8 mouse cellular contexts compared by ENCODE assay signal in the genomic region with DNA sequence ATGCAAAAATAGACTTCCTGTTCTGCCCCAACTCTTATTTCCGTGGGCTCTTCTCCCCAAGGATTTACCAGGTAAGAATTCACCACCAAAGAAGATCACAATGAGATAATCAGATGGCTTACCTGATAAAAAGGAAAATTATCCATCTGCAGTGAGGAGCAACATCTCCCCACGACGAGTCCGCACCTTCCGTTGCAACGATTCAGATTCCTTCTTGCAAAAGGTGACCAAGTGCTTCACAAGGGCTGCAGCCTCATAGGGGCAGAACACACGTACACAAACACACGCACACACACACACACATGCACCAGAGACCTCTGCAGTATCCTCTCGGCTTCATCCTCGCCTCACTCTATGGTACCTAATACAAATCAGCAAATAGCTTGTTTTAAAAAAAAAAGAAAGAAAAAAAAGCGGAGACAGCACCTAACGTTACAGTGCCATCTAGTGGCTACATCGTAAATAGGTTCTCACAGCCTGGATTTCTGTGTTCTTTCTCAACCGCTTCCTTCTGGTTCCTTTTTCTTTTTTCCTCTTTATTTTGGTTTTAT. TPM values are rescaled to one million over a fixed set of nuclear protein-coding genes. Genes with fewer than 3 reads are reported as not detected.
DNase-seq lines count a peak whose midpoint lies in the region; ATAC-seq and TF ChIP-seq lines count a peak whose summit lies in the region.

No protein-coding gene starts in this region.

- H3K4me1 ChIP-seq in brown adipose tissue, adult 24 weeks (ENCODE audit: control insufficient read depth, insufficient read depth, insufficient read length, low read length): no peaks in the 10 kb centered on the region
- no peaks in the 10 kb centered on the region; the same call in 1 of the 2 replicates for H3K4me1 ChIP-seq in forebrain, embryonic 11.5 days (replicated peaks; ENCODE audit: control insufficient read depth, insufficient read depth, low read length)
- peaks cover 15% of the 10 kb centered on the region; the same call in 1 of the 2 replicates for H3K4me1 ChIP-seq in hindbrain, embryonic 14.5 days (replicated peaks; ENCODE audit: control insufficient read depth, insufficient read depth, low read length)

- H3K27ac ChIP-seq in brown adipose tissue, adult 24 weeks (replicated peaks; ENCODE audit: low read depth, low read length): no peak overlapping the region
- no peak overlapping the region for H3K27ac ChIP-seq in forebrain, embryonic 11.5 days (ENCODE audit: low read depth, low read length)
- H3K27ac ChIP-seq in hindbrain, embryonic 14.5 days: peak overlapping the region; percentile 69
- peak overlapping the region; percentile 81 for H3K27ac ChIP-seq in left cerebral cortex, adult 2 months

- H3K36me3 ChIP-seq in forebrain, embryonic 11.5 days (ENCODE audit: control insufficient read depth, insufficient read depth, low read length): no peaks in the 10 kb centered on the region
- H3K36me3 ChIP-seq in hindbrain, embryonic 14.5 days (replicated peaks; ENCODE audit: control insufficient read depth, insufficient read depth): no peaks in the 10 kb centered on the region

- peak overlapping the region; percentile 19; the same call in 1 of the 2 replicates for H3K4me3 ChIP-seq in brown adipose tissue, adult 24 weeks (ENCODE audit: insufficient read depth, low read depth, low read length)
- peak overlapping the region; percentile 46 for H3K4me3 ChIP-seq in forebrain, embryonic 11.5 days (ENCODE audit: low read depth, low read length)
- H3K4me3 ChIP-seq in hindbrain, embryonic 14.5 days (replicated peaks; ENCODE audit: low read length): peak overlapping the region; percentile 57
- H3K4me3 ChIP-seq in left cerebral cortex, adult 2 months: peak overlapping the region; percentile 61

- TF ChIP-seq CTCF in left cerebral cortex, adult 2 months (IDR thresholded peaks at IDR 0.05): peak; percentile 91

- no peaks in the 10 kb centered on the region for H3K9me3 ChIP-seq in forebrain, embryonic 11.5 days (ENCODE audit: control insufficient read depth, low read length)
- H3K9me3 ChIP-seq in hindbrain, embryonic 14.5 days (ENCODE audit: control insufficient read depth, low read length): no peaks in the 10 kb centered on the region

- peaks cover 2% of the 10 kb centered on the region; the same call in 1 of the 2 replicates for H3K27me3 ChIP-seq in forebrain, embryonic 11.5 days (ENCODE audit: control insufficient read depth, insufficient read depth, low read length)
- H3K27me3 ChIP-seq in hindbrain, embryonic 14.5 days (ENCODE audit: control insufficient read depth, insufficient read depth, low read length): no peaks in the 10 kb centered on the region

- ATAC-seq in forebrain, embryonic 11.5 days (replicated peaks; ENCODE audit: low FRiP score): peak; percentile 87
- peak; percentile 82 for ATAC-seq in hindbrain, embryonic 14.5 days (ENCODE audit: low FRiP score)
- peak; percentile 87 for ATAC-seq in megakaryocyte progenitor cell, adult 5-6 weeks (replicated peaks; ENCODE audit: poor library complexity)

- peak; percentile 15 to 75 for DNase-seq in adrenal gland, adult (ENCODE audit: inconsistent age in 2 of 2, low spot score in 1 of 2)
- no peak for DNase-seq in adrenal gland, adult 18-20 months (ENCODE audit: low spot score in 2 of 2)
- DNase-seq in forebrain, embryonic 11.5 days (ENCODE audit: low spot score): peak; percentile 71
- DNase-seq in hindbrain, embryonic 14.5 days (ENCODE audit: low spot score): peak; percentile 87
- peak; percentile 43 to 48 for DNase-seq in left cerebral cortex, adult 2 months (ENCODE audit: extremely low spot score in 1 of 2, low spot score in 2 of 2)
- DNase-seq in skeletal muscle tissue, adult 2 months (ENCODE audit: low read depth, low spot score): peak; percentile 4

- peak overlapping the region; percentile 33; the same call in 1 of the 2 replicates for H3K9ac ChIP-seq in forebrain, embryonic 11.5 days (ENCODE audit: low read length)
- peak overlapping the region; percentile 71 for H3K9ac ChIP-seq in hindbrain, embryonic 14.5 days

- WGBS in forebrain, embryonic 11.5 days: under 1% methylated on average over 14 of the region's 14 CpGs
- WGBS in hindbrain, embryonic 14.5 days: under 1% methylated on average over 14 of the region's 14 CpGs

- H3K4me2 ChIP-seq in forebrain, embryonic 11.5 days (ENCODE audit: low read depth, low read length, severe bottlenecking): peak overlapping the region; percentile 69
- H3K4me2 ChIP-seq in hindbrain, embryonic 14.5 days (replicated peaks): peak overlapping the region; percentile 81

- intact Hi-C loops in left cerebral cortex, adult 2 months (cut with DNase I): loop anchor here (1.0 to 2.0 kb wide), 4 partner anchors 27 to 153 kb away; partner anchors contain the start of gene Scn1a

RNA-seq across cellular contexts. Expression of gene Scn1a, which starts 30.8 kb away (rescaled TPM):
- total RNA-seq in adrenal gland, adult 18-20 months (2021): under 1 TPM; 0.10 TPM
- polyA plus RNA-seq in brown adipose tissue, adult 24 weeks (2012; ENCODE audit: insufficient read depth, insufficient read length, missing spikeins): not detected in 2 replicates
- polyA plus RNA-seq in forebrain, embryonic 11.5 days (2014; fragmentation: Nextera tagmentation; extraction: Ambion mirVana): 1.8 and 2.0 TPM in 2 replicates
- polyA plus RNA-seq in hindbrain, embryonic 14.5 days (2014; fragmentation: Nextera tagmentation; extraction: Ambion mirVana): 18.7 and 19.2 TPM in 2 replicates
- total RNA-seq in left cerebral cortex, adult 2 months (2021): 100 to 1,000 TPM; 114 to 121 TPM
- total RNA-seq in megakaryocyte progenitor cell, adult 5-6 weeks (2015): not detected in 2 replicates
- total RNA-seq in megakaryocyte progenitor cell, adult 5-6 weeks (2017): not detected in 2 replicates

Comparison
In these comparisons a context has a peak if more than half of its experiments do, and no peak if none do; other contexts are left out.
1. DNase-seq: peak in adrenal gland, adult (2 of 2), forebrain, embryonic 11.5 days (single experiment), hindbrain, embryonic 14.5 days (single experiment), left cerebral cortex, adult 2 months (2 of 2) and skeletal muscle tissue, adult 2 months (single experiment); none in adrenal gland, adult 18-20 months (0 of 2).
2. H3K27ac ChIP-seq: peak in hindbrain, embryonic 14.5 days (single experiment) and left cerebral cortex, adult 2 months (single experiment); none in brown adipose tissue, adult 24 weeks (single experiment) and forebrain, embryonic 11.5 days (single experiment).
3. RNA of gene Scn1a, which starts 30.8 kb away (total RNA-seq): 114 to 121 TPM in left cerebral cortex, adult 2 months; 0.10 TPM in adrenal gland, adult 18-20 months and not detected in megakaryocyte progenitor cell, adult 5-6 weeks; every median in the first group is over 100 times any median in the second.
4. Peak in every context shown above with its lines, with median percentiles within 50 percentile points of each other: H3K4me3 ChIP-seq and ATAC-seq.